Mouse (Mus musculus): ENCODE results near the gene Alg12.
"Not testable (repeated sequence)": the region's sequence is repeated elsewhere in the genome, so short reads cannot be mapped to it uniquely, and the experiment has no call there.

GRCm38 (mm10) chr15:88794729-88795128 is 24.4 kb downstream of the Alg12 start:
- TF ChIP-seq POLR2A (IDR thresholded peaks at IDR 0.05; ENCODE audit: borderline replicate concordance, control insufficient read depth, low read depth, low read length); CTCF (IDR thresholded peaks at IDR 0.05; ENCODE audit: control insufficient read depth, insufficient read depth, low read length): not testable (repeated sequence)
